Mouse (Mus musculus) lung, postnatal 0 days (tissue): Measurements from ENCODE around the gene Klhdc8a.

ENCODE experiments used
- CTCF ChIP-seq: IDR thresholded peaks from 2 replicates; pipeline ENCODE4 v1.5.1; 2016; ENCODE audit warnings: antibody characterized with exemption, mild to moderate bottlenecking
- EP300 ChIP-seq: IDR thresholded peaks from 2 replicates; pipeline ENCODE4 v1.6.1; 2016; ENCODE audit warnings: antibody characterized with exemption, mild to moderate bottlenecking, control low read depth

- TF ChIP-seq CTCF (no peak), EP300 (no peak)
Measured at GRCm38 (mm10) chr1:132356841-132357240, 58.4 kb downstream of the Klhdc8a start.
